Mouse (Mus musculus): Measurements from ENCODE around the gene Higd1a. TPM values are rescaled to one million over a fixed set of nuclear protein-coding genes. Genes with fewer than 3 reads are reported as not detected.
A peak's percentile ranks its signal among the peaks of the same experiment; 100 is the strongest.

Higd1a gene
- polyA plus RNA-seq, 1 experiment from 2014 or later: 174 TPM

DNA sequence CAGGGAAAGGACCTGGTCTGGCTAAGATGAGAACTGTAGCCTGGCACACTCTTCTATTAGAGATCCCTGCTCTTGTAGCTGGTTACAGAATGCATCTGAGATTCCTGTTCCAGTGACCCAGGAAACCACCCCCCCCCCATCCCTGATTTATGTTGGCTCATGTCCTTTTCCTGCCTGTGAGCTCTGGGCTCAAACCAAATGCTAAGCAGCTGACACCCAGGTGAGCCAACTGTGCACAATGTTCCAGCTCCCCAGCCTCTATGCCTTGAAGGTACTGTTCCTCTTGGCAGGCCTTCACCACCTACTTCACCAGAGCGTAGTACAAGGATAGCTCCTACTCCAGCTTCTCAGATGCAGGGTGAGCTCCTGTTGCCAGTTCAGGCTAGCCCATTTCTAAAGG, 35.1 kb downstream of the Higd1a start:
- 93% methylated on average over 1 of the region's 1 CpGs for WGBS
- H3K27ac ChIP-seq: no peak overlapping the region

DNA sequence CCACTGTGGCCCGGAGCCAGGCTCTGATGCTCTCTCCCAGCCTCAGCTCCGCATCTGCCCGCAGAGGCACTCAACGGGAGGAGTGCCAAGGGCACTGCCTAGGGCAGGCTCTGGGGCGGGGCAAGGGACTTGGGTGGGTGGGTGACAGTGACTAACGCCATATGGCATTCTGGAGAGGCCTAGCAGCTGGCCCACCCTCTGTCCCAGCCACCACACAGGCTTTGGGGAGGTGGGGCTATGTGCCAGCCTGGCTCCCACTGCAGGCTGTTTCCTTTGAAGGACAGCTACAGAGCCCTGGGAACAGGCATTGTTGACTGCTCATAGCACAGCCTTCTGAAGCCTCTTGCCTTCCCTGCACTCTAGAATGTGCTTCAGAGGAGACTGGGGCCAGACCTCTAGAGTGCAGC, 35.6 kb downstream of the Higd1a start:
- WGBS: 82% methylated on average over 6 of the region's 6 CpGs
- Histone ChIP-seq H3K36me3 (no peaks in the 10 kb centered on the region), H3K27ac (no peak overlapping the region), H3K9me3 (replicated peaks) (no peaks in the 10 kb centered on the region), H3K4me1 (peaks cover 12% of the 10 kb centered on the region), H3K27me3 (ENCODE audit: low read depth, poor library complexity, severe bottlenecking) (no peaks in the 10 kb centered on the region), H3K4me3 (no peak overlapping the region)
- no peak for DNase-seq (ENCODE audit: low spot score)

More for the DNA sequence above, 35.1 kb downstream of the Higd1a start:
- Histone ChIP-seq H3K27me3 (ENCODE audit: low read depth, poor library complexity, severe bottlenecking) (no peaks in the 10 kb centered on the region), H3K4me1 (peaks cover 12% of the 10 kb centered on the region), H3K36me3 (no peaks in the 10 kb centered on the region), H3K4me3 (no peak overlapping the region), H3K9me3 (replicated peaks) (no peaks in the 10 kb centered on the region)
- DNase-seq (ENCODE audit: low spot score): no peak

DNA sequence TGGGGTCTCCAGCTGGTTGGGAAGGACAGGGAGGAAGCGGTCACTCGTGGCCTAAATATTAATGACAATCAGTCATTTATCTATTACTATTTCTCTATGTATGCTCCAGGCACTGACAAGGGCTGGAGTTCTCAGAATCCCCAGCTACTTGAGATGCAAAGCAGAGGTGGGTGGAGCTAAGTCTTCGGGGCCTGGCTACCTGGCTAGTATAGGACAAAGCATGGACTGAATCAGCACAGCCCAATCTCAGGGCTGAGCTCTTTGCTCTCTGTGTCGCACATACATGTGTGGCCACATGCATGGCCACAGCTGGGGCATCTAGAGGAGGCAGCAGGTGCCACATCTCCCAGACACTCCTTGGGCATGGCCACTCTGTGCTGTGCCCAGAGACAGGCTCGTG, 37.4 kb downstream of the Higd1a start:
- WGBS: 71% methylated on average over 5 of the region's 5 CpGs
- Histone ChIP-seq H3K27me3 (ENCODE audit: low read depth, poor library complexity, severe bottlenecking) (no peaks in the 10 kb centered on the region), H3K36me3 (no peaks in the 10 kb centered on the region), H3K9me3 (replicated peaks) (no peaks in the 10 kb centered on the region), H3K4me1 (peaks cover 5% of the 10 kb centered on the region; the same call in 1 of the 2 replicates), H3K4me3 (no peak overlapping the region), H3K27ac (no peak overlapping the region)
- DNase-seq (ENCODE audit: low spot score): no peak

DNA sequence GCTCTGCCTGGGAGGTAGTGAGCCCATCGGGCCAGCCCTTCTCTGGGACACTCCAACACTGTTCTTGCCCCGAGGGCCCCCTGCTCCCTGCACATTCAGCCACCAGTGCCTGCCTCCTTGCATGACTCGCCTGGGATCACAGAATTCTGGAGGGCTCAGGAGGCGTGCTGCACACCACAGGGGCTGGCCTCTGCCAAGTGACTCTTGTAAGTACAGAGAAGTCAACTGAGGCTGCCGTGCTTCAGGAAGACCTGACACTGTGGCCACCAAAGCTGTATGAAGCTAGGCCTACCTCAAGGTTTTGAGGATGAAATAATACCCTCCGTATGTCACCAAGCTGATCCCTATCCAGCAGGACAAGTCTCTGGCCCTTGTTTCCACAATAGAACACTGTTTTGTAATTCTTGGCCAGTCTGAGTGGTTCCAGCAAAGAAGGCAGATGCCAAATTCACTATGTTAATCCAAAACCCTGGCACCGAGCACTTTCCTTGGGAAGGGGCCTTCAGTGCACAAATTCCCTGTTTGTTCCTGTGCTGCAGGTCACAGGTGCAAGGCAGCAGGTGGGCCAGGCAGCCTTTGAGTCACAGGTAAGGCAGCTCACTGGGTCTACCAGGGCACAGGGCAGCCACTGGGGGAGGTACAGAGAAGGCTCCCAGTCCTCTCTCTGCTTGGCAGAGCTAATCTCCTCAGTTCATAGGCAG, 38.2 kb downstream of the Higd1a start:
- H3K4me3 ChIP-seq: no peak overlapping the region
- no peaks in the 10 kb centered on the region for H3K9me3 ChIP-seq (replicated peaks)
- H3K27me3 ChIP-seq (ENCODE audit: low read depth, poor library complexity, severe bottlenecking): no peaks in the 10 kb centered on the region
- WGBS: 72% methylated on average over 7 of the region's 7 CpGs
- H3K36me3 ChIP-seq: no peaks in the 10 kb centered on the region
- DNase-seq (ENCODE audit: low spot score): no peak
- H3K27ac ChIP-seq: no peak overlapping the region
- H3K4me1 ChIP-seq: peaks cover 5% of the 10 kb centered on the region; the same call in 1 of the 2 replicates

DNA sequence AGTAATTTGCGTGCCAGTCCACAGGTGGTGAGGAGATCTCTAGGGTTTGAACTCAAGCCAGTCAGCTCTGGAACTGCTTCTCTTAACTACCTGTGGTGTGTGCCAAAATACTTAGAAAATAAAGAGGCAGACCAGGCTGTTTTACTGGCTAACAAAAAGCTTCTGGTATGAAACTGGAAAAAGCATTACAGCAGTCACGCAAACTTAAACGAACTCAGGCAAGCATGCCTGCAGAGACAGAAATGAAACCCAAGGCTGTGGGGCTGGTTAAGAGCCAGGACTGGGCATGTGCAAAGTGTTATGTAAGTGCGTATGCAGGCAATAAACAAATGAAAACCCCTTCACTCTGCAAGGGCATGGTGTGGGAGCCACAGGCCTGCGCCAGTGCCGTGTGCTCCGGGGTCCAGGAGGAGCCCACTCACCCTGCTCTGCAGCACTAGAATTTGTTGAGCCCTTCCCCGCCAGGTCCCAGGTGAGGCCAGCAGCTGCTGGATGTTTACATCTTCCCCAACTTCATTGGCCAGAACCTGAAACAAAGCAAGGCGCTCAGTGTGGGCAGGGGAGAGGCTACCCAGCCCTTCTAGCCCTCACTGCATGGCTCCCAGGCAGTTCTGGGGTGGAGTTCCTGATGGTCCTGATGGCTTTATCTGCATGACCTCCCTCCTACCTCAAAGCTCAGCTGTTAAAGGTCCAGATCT, 38.9 kb downstream of the Higd1a start:
- Histone ChIP-seq H3K27ac (no peak overlapping the region), H3K9me3 (replicated peaks) (no peaks in the 10 kb centered on the region), H3K4me1 (peaks cover 5% of the 10 kb centered on the region; the same call in 1 of the 2 replicates), H3K36me3 (no peaks in the 10 kb centered on the region), H3K4me3 (no peak overlapping the region), H3K27me3 (ENCODE audit: low read depth, poor library complexity, severe bottlenecking) (no peaks in the 10 kb centered on the region)
- DNase-seq (ENCODE audit: low spot score): no peak
- WGBS: 77% methylated on average over 9 of the region's 9 CpGs

GRCm38 (mm10) chr9:121815183-121815582, 43.0 kb downstream of the Higd1a start:
- no peak overlapping the region for H3K27ac ChIP-seq
- H3K36me3 ChIP-seq: no peaks in the 10 kb centered on the region
- WGBS: 66% methylated on average over 6 of the region's 6 CpGs
- no peaks in the 10 kb centered on the region for H3K27me3 ChIP-seq (ENCODE audit: low read depth, poor library complexity, severe bottlenecking)
- no peak for DNase-seq (ENCODE audit: low spot score)
- H3K4me1 ChIP-seq: peaks cover 5% of the 10 kb centered on the region; the same call in 1 of the 2 replicates
- no peak overlapping the region for H3K4me3 ChIP-seq
- no peaks in the 10 kb centered on the region for H3K9me3 ChIP-seq (replicated peaks)

- Histone ChIP-seq H3K36me3 (no peaks in the 10 kb centered on the region), H3K9me3 (replicated peaks) (no peaks in the 10 kb centered on the region), H3K4me3 (no peak overlapping the region), H3K4me1 (peaks cover 7% of the 10 kb centered on the region; the same call in 1 of the 2 replicates), H3K27ac (0 out of 2 replicates have a peak overlapping the region, but pooled peaks have one; percentile 6), H3K27me3 (ENCODE audit: low read depth, poor library complexity, severe bottlenecking) (no peaks in the 10 kb centered on the region)
- 46% methylated on average over 15 of the region's 15 CpGs for WGBS
- DNase-seq (ENCODE audit: low spot score): no peak
These were observed 47.9 kb downstream of the Higd1a start for GRCm38 (mm10) chr9:121810081-121810821.

GRCm38 (mm10) chr9:121808511-121808910, 49.7 kb downstream of the Higd1a start:
- no peak overlapping the region for H3K4me3 ChIP-seq
- peak overlapping the region; percentile 12; the same call in 1 of the 2 replicates for H3K27ac ChIP-seq
- peaks cover 7% of the 10 kb centered on the region; the same call in 1 of the 2 replicates for H3K4me1 ChIP-seq
- no peaks in the 10 kb centered on the region for H3K27me3 ChIP-seq (ENCODE audit: low read depth, poor library complexity, severe bottlenecking)
- H3K36me3 ChIP-seq: no peaks in the 10 kb centered on the region
- no peaks in the 10 kb centered on the region for H3K9me3 ChIP-seq (replicated peaks)
- no peak for DNase-seq (ENCODE audit: low spot score)
- 85% methylated on average over 3 of the region's 3 CpGs for whole genome bisulfite sequencing

GRCm38 (mm10) chr9:121807947-121808346, 50.2 kb downstream of the Higd1a start:
- no peak overlapping the region for H3K4me3 ChIP-seq
- no peak for DNase-seq (ENCODE audit: low spot score)
- H3K9me3 ChIP-seq (replicated peaks): no peaks in the 10 kb centered on the region
- H3K4me1 ChIP-seq: peaks cover 7% of the 10 kb centered on the region; the same call in 1 of the 2 replicates
- 0 out of 2 replicates have a peak overlapping the region, but pooled peaks have one; percentile 12 for H3K27ac ChIP-seq
- 65% methylated on average over 7 of the region's 7 CpGs for WGBS
- no peaks in the 10 kb centered on the region for H3K27me3 ChIP-seq (ENCODE audit: low read depth, poor library complexity, severe bottlenecking)
- H3K36me3 ChIP-seq: no peaks in the 10 kb centered on the region

DNA sequence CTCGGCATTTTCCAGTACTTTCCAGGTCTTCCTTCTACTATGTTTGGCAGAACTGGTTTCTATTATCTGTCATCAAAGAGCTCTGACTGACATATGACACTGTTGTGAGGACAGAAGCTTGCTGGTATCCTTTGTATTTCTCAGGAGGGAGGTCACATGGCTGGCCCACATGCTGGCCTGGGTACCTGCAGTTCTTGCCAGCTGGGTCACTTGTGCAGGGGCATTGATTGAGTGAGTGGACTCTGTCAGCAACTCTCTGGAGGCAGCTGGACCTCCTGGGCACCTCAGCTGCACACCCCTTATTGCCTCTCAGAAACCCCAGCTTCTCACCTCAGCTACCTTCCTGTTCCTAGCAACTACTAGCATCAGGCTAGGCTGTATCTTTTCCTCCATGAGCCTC, 50.6 kb downstream of the Higd1a start:
- Histone ChIP-seq H3K27me3 (ENCODE audit: low read depth, poor library complexity, severe bottlenecking) (no peaks in the 10 kb centered on the region), H3K4me1 (peaks cover 7% of the 10 kb centered on the region; the same call in 1 of the 2 replicates), H3K4me3 (no peak overlapping the region), H3K36me3 (no peaks in the 10 kb centered on the region), H3K9me3 (replicated peaks) (no peaks in the 10 kb centered on the region), H3K27ac (no peak overlapping the region)
- 71% methylated on average over 1 of the region's 1 CpGs for WGBS
- DNase-seq (ENCODE audit: low spot score): no peak

GRCm38 (mm10) chr9:121802747-121803146, 55.4 kb downstream of the Higd1a start:
- Histone ChIP-seq H3K9me3 (replicated peaks) (no peaks in the 10 kb centered on the region), H3K27me3 (ENCODE audit: low read depth, poor library complexity, severe bottlenecking) (no peaks in the 10 kb centered on the region), H3K4me1 (peaks cover 12% of the 10 kb centered on the region), H3K4me3 (no peak overlapping the region), H3K36me3 (no peaks in the 10 kb centered on the region), H3K27ac (no peak overlapping the region)
- 68% methylated on average over 7 of the region's 7 CpGs for WGBS
- no peak for DNase-seq (ENCODE audit: low spot score)

- Histone ChIP-seq H3K27ac (no peak overlapping the region), H3K27me3 (ENCODE audit: low read depth, poor library complexity, severe bottlenecking) (no peaks in the 10 kb centered on the region), H3K4me3 (no peak overlapping the region), H3K9me3 (replicated peaks) (no peaks in the 10 kb centered on the region), H3K4me1 (peaks cover 12% of the 10 kb centered on the region), H3K36me3 (no peaks in the 10 kb centered on the region)
- no peak for DNase-seq (ENCODE audit: low spot score)
- WGBS: 50% methylated on average over 6 of the region's 6 CpGs
These were observed 59.2 kb downstream of the Higd1a start for GRCm38 (mm10) chr9:121798887-121799520.

Data from limb, embryonic 10.5 days (tissue).